Mouse (Mus musculus): ENCODE measurements around the gene Pagr1b. TPM values are rescaled to one million over a fixed set of nuclear protein-coding genes. Genes with fewer than 3 reads are reported as not detected.

The Pagr1b gene
- polyA plus RNA-seq, 1 experiment: not detected

DNA sequence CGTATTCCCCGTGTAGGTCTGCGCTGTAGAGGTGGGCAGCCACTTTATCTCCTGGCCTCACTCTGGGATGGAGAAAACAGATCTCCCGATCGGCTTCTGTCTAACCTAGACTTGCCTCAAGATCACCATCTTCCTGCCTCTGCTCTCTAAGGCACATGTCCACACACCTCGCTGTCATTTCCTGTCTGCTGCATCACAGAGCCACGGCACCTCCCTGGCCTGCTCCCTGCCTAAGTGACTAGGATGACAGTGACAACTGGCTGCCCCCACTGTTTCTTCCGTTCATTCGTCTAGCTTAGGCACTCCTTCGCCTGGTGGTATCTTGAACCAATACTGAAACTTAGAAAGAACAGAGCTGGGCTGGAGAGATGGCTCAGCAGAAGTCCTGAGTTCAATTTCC lies 16.7 kb downstream of the Pagr1b start:
- no peaks in the 10 kb centered on the region for H3K4me1 ChIP-seq (ENCODE audit: control insufficient read depth, insufficient read depth, low read length)
- no peak overlapping the region for H3K4me3 ChIP-seq (replicated peaks; ENCODE audit: control insufficient read depth, low read depth, low read length)
- H3K27ac ChIP-seq (ENCODE audit: control insufficient read depth, insufficient read depth, low read depth, low read length, poor library complexity): no peak overlapping the region
- TF ChIP-seq POLR2A (IDR thresholded peaks at IDR 0.05; ENCODE audit: borderline replicate concordance, control insufficient read depth, low read depth, low read length): no peak
- no peak for TF ChIP-seq CTCF (IDR thresholded peaks at IDR 0.05; ENCODE audit: control insufficient read depth, insufficient read depth, low read length)
- WGBS: 72% methylated on average over 10 of the region's 10 CpGs

- H3K27ac ChIP-seq (ENCODE audit: control insufficient read depth, insufficient read depth, low read depth, low read length, poor library complexity): no peak overlapping the region
- 78% methylated on average over 4 of the region's 4 CpGs for WGBS
- H3K4me3 ChIP-seq (replicated peaks; ENCODE audit: control insufficient read depth, low read depth, low read length): no peak overlapping the region
- no peaks in the 10 kb centered on the region for H3K4me1 ChIP-seq (ENCODE audit: control insufficient read depth, insufficient read depth, low read length)
- TF ChIP-seq POLR2A (IDR thresholded peaks at IDR 0.05; ENCODE audit: borderline replicate concordance, control insufficient read depth, low read depth, low read length) (no peak), CTCF (IDR thresholded peaks at IDR 0.05; ENCODE audit: control insufficient read depth, insufficient read depth, low read length) (no peak)
These were observed 19.8 kb downstream of the Pagr1b start for GRCm38 (mm10) chr7:126996449-126996848.

DNA sequence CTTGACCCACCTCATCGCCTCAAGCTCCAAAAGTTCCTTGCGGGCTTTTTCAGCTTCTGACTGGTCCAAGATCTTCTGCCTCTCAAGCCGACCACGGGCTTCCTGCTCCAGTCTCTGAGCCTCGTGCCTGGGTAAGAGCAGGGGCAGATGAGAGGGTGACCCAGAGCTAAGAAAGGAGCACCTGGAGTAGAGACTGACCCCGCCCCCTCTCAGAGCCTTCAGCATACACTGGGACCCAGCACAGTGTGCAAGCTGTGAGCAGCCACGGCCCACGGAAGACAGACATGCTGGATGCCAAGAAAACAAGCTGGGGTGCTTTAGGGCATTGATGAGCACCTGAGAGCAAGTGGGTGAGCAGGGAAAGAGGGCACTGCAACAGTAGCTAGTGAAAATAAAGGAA lies 27.5 kb downstream of the Pagr1b start:
- TF ChIP-seq CTCF (IDR thresholded peaks at IDR 0.05; ENCODE audit: control insufficient read depth, insufficient read depth, low read length) (no peak), POLR2A (IDR thresholded peaks at IDR 0.05; ENCODE audit: borderline replicate concordance, control insufficient read depth, low read depth, low read length) (no peak)
- 81% methylated on average over 8 of the region's 8 CpGs for WGBS
- H3K4me1 ChIP-seq (ENCODE audit: control insufficient read depth, insufficient read depth, low read length): no peaks in the 10 kb centered on the region
- H3K27ac ChIP-seq (ENCODE audit: control insufficient read depth, insufficient read depth, low read depth, low read length, poor library complexity): no peak overlapping the region
- no peak overlapping the region for H3K4me3 ChIP-seq (replicated peaks; ENCODE audit: control insufficient read depth, low read depth, low read length)

DNA sequence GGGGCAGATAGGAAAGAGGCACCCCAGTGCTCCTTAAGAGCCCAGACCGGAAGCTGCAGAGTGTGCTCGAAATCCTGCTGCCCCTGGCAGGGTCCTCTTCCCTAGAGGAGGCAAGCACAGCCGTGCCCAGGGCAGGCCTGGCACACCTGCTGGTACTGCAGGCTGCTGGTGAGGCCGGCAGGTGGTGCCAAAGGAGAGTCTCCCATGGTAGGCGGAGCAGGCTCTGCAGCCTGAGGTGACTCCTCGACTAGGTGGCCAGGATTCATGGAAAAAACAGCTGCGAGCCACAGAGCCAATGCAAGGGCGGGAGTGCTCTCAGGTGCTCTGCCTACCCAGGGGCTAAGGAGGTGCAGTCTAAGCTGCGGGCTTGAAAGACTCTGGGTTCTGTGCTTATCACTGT lies 30.0 kb downstream of the Pagr1b start:
- WGBS: 62% methylated on average over 9 of the region's 9 CpGs
- Histone ChIP-seq H3K4me3 (replicated peaks; ENCODE audit: control insufficient read depth, low read depth, low read length) (no peak overlapping the region), H3K27ac (ENCODE audit: control insufficient read depth, insufficient read depth, low read depth, low read length, poor library complexity) (no peak overlapping the region), H3K4me1 (ENCODE audit: control insufficient read depth, insufficient read depth, low read length) (no peaks in the 10 kb centered on the region)
- TF ChIP-seq CTCF (IDR thresholded peaks at IDR 0.05; ENCODE audit: control insufficient read depth, insufficient read depth, low read length) (peak; percentile 41; the same call in 1 of the 2 replicates), POLR2A (IDR thresholded peaks at IDR 0.05; ENCODE audit: borderline replicate concordance, control insufficient read depth, low read depth, low read length) (no peak)

- Histone ChIP-seq H3K27ac (ENCODE audit: control insufficient read depth, insufficient read depth, low read depth, low read length, poor library complexity) (no peak overlapping the region), H3K4me3 (replicated peaks; ENCODE audit: control insufficient read depth, low read depth, low read length) (no peak overlapping the region), H3K4me1 (ENCODE audit: control insufficient read depth, insufficient read depth, low read length) (no peaks in the 10 kb centered on the region; the same call in 1 of the 2 replicates)
- WGBS: 82% methylated on average over 10 of the region's 10 CpGs
- TF ChIP-seq POLR2A (IDR thresholded peaks at IDR 0.05; ENCODE audit: borderline replicate concordance, control insufficient read depth, low read depth, low read length) (no peak), CTCF (IDR thresholded peaks at IDR 0.05; ENCODE audit: control insufficient read depth, insufficient read depth, low read length) (no peak)
These were observed 31.4 kb downstream of the Pagr1b start for GRCm38 (mm10) chr7:126984667-126985444.

- TF ChIP-seq CTCF (IDR thresholded peaks at IDR 0.05; ENCODE audit: control insufficient read depth, insufficient read depth, low read length) (no peak), POLR2A (IDR thresholded peaks at IDR 0.05; ENCODE audit: borderline replicate concordance, control insufficient read depth, low read depth, low read length) (no peak)
- Histone ChIP-seq H3K4me3 (replicated peaks; ENCODE audit: control insufficient read depth, low read depth, low read length) (no peak overlapping the region), H3K27ac (ENCODE audit: control insufficient read depth, insufficient read depth, low read depth, low read length, poor library complexity) (no peak overlapping the region), H3K4me1 (ENCODE audit: control insufficient read depth, insufficient read depth, low read length) (no peaks in the 10 kb centered on the region; the same call in 1 of the 2 replicates)
- 86% methylated on average over 7 of the region's 7 CpGs for WGBS
These were observed 33.2 kb downstream of the Pagr1b start for GRCm38 (mm10) chr7:126983113-126983512.

DNA sequence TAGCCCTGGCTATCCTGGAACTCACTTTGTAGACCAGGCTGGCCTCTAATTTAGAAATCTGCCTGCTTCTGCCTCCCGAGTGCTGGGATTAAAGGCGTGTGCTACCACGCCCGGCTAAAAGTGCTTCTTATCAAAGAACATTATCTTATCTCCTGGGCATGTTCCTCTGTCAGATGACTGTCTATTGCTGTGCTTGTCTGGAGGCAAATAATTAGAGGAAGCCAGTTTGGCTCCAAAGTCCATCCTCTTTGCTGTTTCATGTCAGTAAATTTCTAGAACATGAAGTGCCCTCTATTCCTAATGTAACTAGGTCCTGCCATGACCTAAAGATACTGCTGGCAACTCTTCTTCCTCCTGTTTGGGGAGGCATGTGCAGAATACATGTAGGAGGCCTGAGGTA lies 34.2 kb downstream of the Pagr1b start:
- TF ChIP-seq CTCF (IDR thresholded peaks at IDR 0.05; ENCODE audit: control insufficient read depth, insufficient read depth, low read length) (no peak), POLR2A (IDR thresholded peaks at IDR 0.05; ENCODE audit: borderline replicate concordance, control insufficient read depth, low read depth, low read length) (no peak)
- no peak overlapping the region for H3K27ac ChIP-seq (ENCODE audit: control insufficient read depth, insufficient read depth, low read depth, low read length, poor library complexity)
- H3K4me3 ChIP-seq (replicated peaks; ENCODE audit: control insufficient read depth, low read depth, low read length): no peak overlapping the region
- peaks cover under 1% of the 10 kb centered on the region; the same call in 1 of the 2 replicates for H3K4me1 ChIP-seq (ENCODE audit: control insufficient read depth, insufficient read depth, low read length)
- 56% methylated on average over 4 of the region's 4 CpGs for WGBS

GRCm38 (mm10) chr7:126981601-126982000 lies 34.7 kb downstream of the Pagr1b start:
- no peak overlapping the region for H3K27ac ChIP-seq (ENCODE audit: control insufficient read depth, insufficient read depth, low read depth, low read length, poor library complexity)
- 80% methylated on average over 2 of the region's 2 CpGs for WGBS
- no peak overlapping the region for H3K4me3 ChIP-seq (replicated peaks; ENCODE audit: control insufficient read depth, low read depth, low read length)
- peaks cover 2% of the 10 kb centered on the region; the same call in 1 of the 2 replicates for H3K4me1 ChIP-seq (ENCODE audit: control insufficient read depth, insufficient read depth, low read length)
- TF ChIP-seq POLR2A (IDR thresholded peaks at IDR 0.05; ENCODE audit: borderline replicate concordance, control insufficient read depth, low read depth, low read length) (no peak), CTCF (IDR thresholded peaks at IDR 0.05; ENCODE audit: control insufficient read depth, insufficient read depth, low read length) (no peak)

All from bone marrow, adult 2 months (tissue).